Mouse (Mus musculus): ENCODE results near the gene Tssk6. TPM values are rescaled to one million over a fixed set of nuclear protein-coding genes. Genes with fewer than 3 reads are reported as not detected.

Tssk6 gene
- polyA plus RNA-seq, 1 experiment from 2014 or later = 3.7 TPM

GRCm38 (mm10) chr8:69915748-69916147, 13.8 kb downstream of the Tssk6 start:
- ATAC-seq (no peak), DNase-seq (ENCODE audit: low read depth, low spot score) (no peak)
- in situ Hi-C loops (cut with MboI; ENCODE audit: low pct_unique_long_range_greater_than_20kb) = loop anchor here (25.0 kb wide), 1 partner anchor 247 kb away; the partner anchor contains the start of gene Tmem161a
- H3K27me3 ChIP-seq = no peaks in the 10 kb centered on the region
- TF ChIP-seq CTCF (IDR thresholded peaks at IDR 0.05) = no peak
- ChIA-PET CTCF (interaction anchor here (0.9 to 2.5 kb wide), 2 partner anchors 86 to 126 kb away, joined by 3 to 14 read pairs; no protein-coding TSS in a partner anchor), POLR2A (interaction anchor here (1.1 to 1.6 kb wide), 2 partner anchors 11 to 126 kb away, joined by 3 to 4 read pairs; no protein-coding TSS in a partner anchor)

DNA sequence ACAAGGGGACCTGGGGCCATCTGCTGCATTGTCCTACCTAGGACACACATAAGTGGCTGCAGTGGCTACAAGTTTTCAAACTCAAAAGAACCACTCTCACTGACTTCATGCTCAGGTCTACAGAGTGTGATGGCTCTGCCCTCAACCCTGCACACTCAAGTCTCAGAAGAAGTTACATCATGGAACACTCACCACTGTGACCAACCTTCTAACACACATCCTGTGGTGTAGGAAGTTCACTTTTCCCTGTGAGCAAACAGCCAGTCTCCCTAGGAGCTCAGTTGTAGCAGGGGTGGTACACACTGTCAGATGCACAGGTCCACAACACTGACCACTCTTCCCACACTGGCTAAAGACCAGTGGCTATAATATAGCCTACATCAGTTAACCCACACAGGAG, 16.5 kb downstream of the Tssk6 start:
- no peak for TF ChIP-seq CTCF (IDR thresholded peaks at IDR 0.05)
- POLR2A ChIA-PET = interaction anchor here (0.6 to 3.4 kb wide), 6 partner anchors 12 to 91 kb away, joined by 3 to 13 read pairs (median 4); partner anchors contain the start of genes Gatad2a, Ndufa13 and Yjefn3
- ATAC-seq (no peak), DNase-seq (ENCODE audit: low read depth, low spot score) (no peak)
- in situ Hi-C loops (cut with MboI; ENCODE audit: low pct_unique_long_range_greater_than_20kb) = loop anchor here (25.0 kb wide), 1 partner anchor 244 kb away; the partner anchor contains the start of gene Tmem161a
- no peaks in the 10 kb centered on the region for H3K27me3 ChIP-seq
- CTCF ChIA-PET = interaction anchor here (1.1 to 9.3 kb wide), 9 partner anchors 12 to 133 kb away, joined by 3 to 88 read pairs (median 4); no protein-coding TSS in a partner anchor

DNA sequence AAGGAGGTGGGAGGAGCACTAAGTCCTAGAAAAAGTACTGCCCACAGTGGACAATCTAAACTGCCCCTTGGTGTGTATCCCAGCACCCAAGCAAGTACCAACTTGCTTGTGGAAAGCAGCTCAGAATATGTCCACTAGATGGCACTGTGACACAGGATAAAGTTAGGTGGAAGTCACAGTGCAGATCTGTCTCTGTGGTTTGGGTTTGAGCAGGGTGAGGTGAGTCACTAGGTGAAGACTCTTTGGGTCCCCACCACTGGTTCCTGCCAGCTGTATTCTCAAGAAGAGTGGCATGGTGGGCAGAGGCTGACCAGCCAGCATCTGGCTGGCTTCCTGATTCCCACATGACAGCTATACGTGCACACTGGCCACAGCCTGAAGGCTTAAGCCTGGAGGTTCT, 17.0 kb downstream of the Tssk6 start:
- peak; percentile 70 for ATAC-seq
- POLR2A ChIA-PET = interaction anchor here (0.6 to 3.4 kb wide), 7 partner anchors 13 to 91 kb away, joined by 3 to 13 read pairs (median 3); partner anchors contain the start of genes Gatad2a, Ndufa13 and Yjefn3
- in situ Hi-C loops (cut with MboI; ENCODE audit: low pct_unique_long_range_greater_than_20kb) = loop anchor here (25.0 kb wide), 1 partner anchor 243 kb away; the partner anchor contains the start of gene Tmem161a
- TF ChIP-seq CTCF (IDR thresholded peaks at IDR 0.05) = no peak
- peak; percentile 77 for DNase-seq (ENCODE audit: low read depth, low spot score)
- no peaks in the 10 kb centered on the region for H3K27me3 ChIP-seq
- CTCF ChIA-PET = interaction anchor here (0.8 to 9.3 kb wide), 19 partner anchors 9 to 133 kb away, joined by 3 to 88 read pairs (median 4); no protein-coding TSS in a partner anchor

DNA sequence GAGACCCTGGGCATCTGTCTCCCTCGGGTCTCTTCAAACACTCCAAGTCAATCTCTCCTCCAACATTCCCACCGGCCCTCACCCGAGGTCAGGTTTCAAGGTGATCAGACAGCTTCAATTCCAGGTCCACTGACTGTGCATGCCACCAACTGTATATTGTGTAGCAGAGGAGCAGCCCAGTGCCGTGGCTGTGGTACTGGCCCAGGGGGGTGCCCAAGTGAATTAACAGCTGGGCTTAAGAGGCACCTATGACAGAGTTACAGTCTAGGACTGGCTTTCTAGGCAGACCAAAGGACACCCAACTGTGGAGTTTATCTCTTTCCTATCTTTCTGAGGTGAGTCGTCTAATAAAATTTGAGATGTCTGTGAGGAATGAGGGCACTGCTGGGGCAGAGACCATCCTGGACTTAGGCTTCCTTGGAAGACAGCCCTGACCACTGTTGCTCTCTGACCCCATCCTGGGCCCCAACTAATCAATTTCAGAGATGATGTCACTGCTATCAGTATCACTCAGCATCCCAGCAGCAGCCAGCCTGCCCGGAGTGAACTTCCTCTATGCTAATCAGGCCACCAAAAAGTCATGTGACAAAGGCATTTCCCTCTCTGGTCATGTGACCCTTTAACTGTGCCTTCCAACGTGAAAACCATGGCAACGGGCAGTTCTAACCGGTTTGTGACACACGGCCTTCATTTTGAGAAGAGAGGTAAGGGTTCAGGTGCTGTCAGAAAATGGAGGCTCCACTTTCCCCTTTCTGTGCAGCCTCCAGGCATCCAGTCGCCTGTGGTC, 18.1 kb downstream of the Tssk6 start:
- H3K27me3 ChIP-seq = no peaks in the 10 kb centered on the region
- POLR2A ChIA-PET = interaction anchor here (0.8 to 3.4 kb wide), 4 partner anchors 12 to 76 kb away, joined by 3 to 13 read pairs (median 6); partner anchors contain the start of genes Gatad2a, Ndufa13 and Yjefn3
- CTCF ChIA-PET = interaction anchor here (0.8 to 9.3 kb wide), 16 partner anchors 10 to 101 kb away, joined by 3 to 88 read pairs (median 3); no protein-coding TSS in a partner anchor
- no peak for TF ChIP-seq CTCF (IDR thresholded peaks at IDR 0.05)
- no peak for DNase-seq (ENCODE audit: low read depth, low spot score)
- ATAC-seq = no peak
- in situ Hi-C loops (cut with MboI; ENCODE audit: low pct_unique_long_range_greater_than_20kb) = loop anchor here (25.0 kb wide), 1 partner anchor 242 kb away; the partner anchor contains the start of gene Tmem161a

DNA sequence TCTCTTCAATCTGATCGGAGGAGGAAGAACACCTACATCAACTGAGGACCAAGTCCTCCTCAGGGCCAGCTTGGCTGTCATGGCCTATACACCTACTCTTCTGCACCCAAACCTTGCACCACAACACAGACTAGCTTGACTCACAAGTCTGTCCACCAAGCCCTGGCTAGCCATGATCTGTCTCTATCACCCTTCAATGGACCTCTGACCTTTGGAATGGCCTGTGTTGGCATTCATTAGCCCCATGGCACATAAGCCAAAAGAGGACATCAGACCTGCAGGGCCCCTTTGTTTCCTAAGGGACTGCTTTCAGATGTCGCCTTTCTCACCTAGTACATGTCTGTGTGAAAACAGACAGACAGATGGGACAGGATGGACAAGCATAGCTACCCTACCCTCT, 19.2 kb downstream of the Tssk6 start:
- in situ Hi-C loops (cut with MboI; ENCODE audit: low pct_unique_long_range_greater_than_20kb) = loop anchor here (25.0 kb wide), 1 partner anchor 241 kb away; the partner anchor contains the start of gene Tmem161a
- ATAC-seq (no peak), DNase-seq (ENCODE audit: low read depth, low spot score) (no peak)
- ChIA-PET POLR2A (interaction anchor here (3.4 kb wide), 1 partner anchor 75 kb away, joined by 13 read pairs; the partner anchor contains the start of gene Gatad2a), CTCF (interaction anchor here (0.9 to 9.3 kb wide), 5 partner anchors 48 to 115 kb away, joined by 3 to 88 read pairs (median 4); no protein-coding TSS in a partner anchor)
- no peaks in the 10 kb centered on the region for H3K27me3 ChIP-seq
- TF ChIP-seq CTCF (IDR thresholded peaks at IDR 0.05) = no peak

- DNase-seq (ENCODE audit: low read depth, low spot score) = no peak
- POLR2A ChIA-PET = interaction anchor here (1.2 kb wide), 1 partner anchor 10 kb away, joined by 4 read pairs; no protein-coding TSS in a partner anchor
- CTCF ChIA-PET = interaction anchor here (1.6 to 9.3 kb wide), 2 partner anchors 14 to 77 kb away, joined by 3 to 88 read pairs; no protein-coding TSS in a partner anchor
- in situ Hi-C loops (cut with MboI; ENCODE audit: low pct_unique_long_range_greater_than_20kb) = loop anchor here (25.0 kb wide), 1 partner anchor 238 kb away; the partner anchor contains the start of gene Tmem161a
- no peak for ATAC-seq
- H3K27me3 ChIP-seq = no peaks in the 10 kb centered on the region
- no peak for TF ChIP-seq CTCF (IDR thresholded peaks at IDR 0.05)
These were observed 22.0 kb downstream of the Tssk6 start for GRCm38 (mm10) chr8:69923986-69924385.

DNA sequence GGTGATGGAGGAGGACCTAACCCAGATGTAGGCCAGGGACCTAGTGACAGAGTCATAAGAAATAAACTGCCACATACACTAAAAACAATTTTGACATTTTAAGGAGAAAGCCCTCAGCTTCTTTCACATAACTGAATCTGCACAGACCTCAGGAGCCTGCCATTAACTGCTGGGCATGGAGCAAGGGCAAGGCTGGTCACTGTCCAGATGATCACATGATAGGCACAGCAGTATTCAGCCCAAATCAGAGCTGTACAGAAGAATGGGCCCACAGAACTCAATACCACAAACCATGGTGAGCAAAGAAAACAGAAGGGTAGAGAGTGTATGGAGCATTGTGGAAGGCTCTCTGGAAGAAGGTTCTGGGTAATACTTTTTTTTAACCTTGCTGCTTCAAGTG, 24.9 kb downstream of the Tssk6 start:
- ATAC-seq = no peak
- CTCF ChIA-PET = interaction anchor here (1.0 kb wide), 1 partner anchor 44 kb away, joined by 3 read pairs; no protein-coding TSS in a partner anchor
- POLR2A ChIA-PET = no interaction called here
- in situ Hi-C loops (cut with MboI; ENCODE audit: low pct_unique_long_range_greater_than_20kb) = loop anchor here (5.0 kb wide), 1 partner anchor 70 kb away; the partner anchor contains the start of gene Gatad2a
- no peak for DNase-seq (ENCODE audit: low read depth, low spot score)
- TF ChIP-seq CTCF (IDR thresholded peaks at IDR 0.05) = no peak
- H3K27me3 ChIP-seq = no peaks in the 10 kb centered on the region

DNA sequence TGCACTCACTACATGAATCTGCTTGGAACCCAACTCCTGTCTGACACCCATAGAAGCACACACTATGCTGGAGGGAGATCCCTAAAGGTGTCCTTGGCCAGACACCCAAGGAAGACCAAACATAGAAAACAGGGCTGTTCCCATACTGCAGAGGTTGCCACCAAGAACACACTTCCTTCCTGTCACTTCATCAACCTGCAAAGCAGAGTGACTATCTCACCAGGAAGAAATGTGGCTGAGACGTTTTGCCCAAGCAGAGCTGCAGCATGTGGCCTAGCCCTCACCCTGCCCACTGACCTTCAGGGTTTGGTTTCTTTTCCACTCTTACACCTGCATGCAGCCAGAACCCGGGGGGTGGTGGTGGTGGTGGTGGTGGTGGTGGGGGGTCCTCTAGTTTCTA, 31.8 kb downstream of the Tssk6 start:
- no peak for TF ChIP-seq CTCF (IDR thresholded peaks at IDR 0.05)

GRCm38 (mm10) chr8:69934582-69934981, 32.6 kb downstream of the Tssk6 start:
- CTCF ChIA-PET = interaction anchor here (1.4 to 1.5 kb wide), 2 partner anchors 24 to 29 kb away, joined by 3 to 4 read pairs; no protein-coding TSS in a partner anchor
- POLR2A ChIA-PET = interaction anchor here (1.0 to 1.3 kb wide), 2 partner anchors 10 to 15 kb away, joined by 4 read pairs; no protein-coding TSS in a partner anchor
- ATAC-seq (no peak), DNase-seq (ENCODE audit: low read depth, low spot score) (no peak)
- in situ Hi-C loops (cut with MboI; ENCODE audit: low pct_unique_long_range_greater_than_20kb) = loop anchor here (5.0 kb wide), 1 partner anchor 33 kb away; no protein-coding TSS in a partner anchor
- TF ChIP-seq CTCF (IDR thresholded peaks at IDR 0.05) = no peak
- H3K27me3 ChIP-seq = no peaks in the 10 kb centered on the region

More for the DNA sequence above, 31.8 kb downstream of the Tssk6 start:
- ChIA-PET CTCF (interaction anchor here (1.4 to 1.7 kb wide), 3 partner anchors 14 to 25 kb away, joined by 3 to 4 read pairs (median 4); no protein-coding TSS in a partner anchor), POLR2A (interaction anchor here (0.6 to 1.0 kb wide), 2 partner anchors 9 to 68 kb away, joined by 3 to 4 read pairs; no protein-coding TSS in a partner anchor)
- DNase-seq (ENCODE audit: low read depth, low spot score) (no peak), ATAC-seq (no peak)
- in situ Hi-C loops (cut with MboI; ENCODE audit: low pct_unique_long_range_greater_than_20kb) = loop anchor here (5.0 kb wide), 1 partner anchor 33 kb away; no protein-coding TSS in a partner anchor
- H3K27me3 ChIP-seq = no peaks in the 10 kb centered on the region

All from Patski (cell line).